Mouse (Mus musculus) lung, postnatal 0 days (tissue): ENCODE measurements around the gene Fah. TPM values are rescaled to one million over a fixed set of nuclear protein-coding genes. Genes with fewer than 3 reads are reported as not detected.

Experiments
- ATAC-seq: fragments of 200-750 bp; cut with Nextera tagmentation; 2 replicates; pipeline ENCODE4 v1.8.0; 2017; ENCODE audit warnings: moderate library complexity
- DNase-seq: peaks from one replicate; pipeline ENCODE4 v3.0.0-alpha.2; 2016; ENCODE audit warnings: low spot score
- H3K27ac ChIP-seq: fragments of 300-500 bp; sonication (generic); 2 replicates; pipeline ENCODE4 v1.5.1; 2014; ENCODE audit warnings: antibody characterized with exemption, mild to moderate bottlenecking, low read length, mixed read lengths
- H3K27me3 ChIP-seq: fragments of 300-500 bp; sonication (generic); replicated peaks from 2 replicates; pipeline ENCODE4 v1.6.1; 2014; ENCODE audit warnings: low read length, mixed read lengths; ENCODE audit not compliant: insufficient read depth
- H3K36me3 ChIP-seq: fragments of 300-500 bp; sonication (generic); 2 replicates; pipeline ENCODE4 v1.6.1; 2014; ENCODE audit warnings: low read length, mixed read lengths; ENCODE audit not compliant: insufficient read depth
- H3K4me1 ChIP-seq: fragments of 300-500 bp; sonication (generic); 2 replicates; pipeline ENCODE4 v1.6.1; 2014; ENCODE audit warnings: antibody characterized with exemption, low read depth, low read length, mixed read lengths; ENCODE audit not compliant: insufficient read depth
- H3K4me2 ChIP-seq: fragments of 300-500 bp; sonication (generic); replicated peaks from 2 replicates; pipeline ENCODE4 v1.6.1; 2014; ENCODE audit warnings: low read depth, mild to moderate bottlenecking, low read length, moderate library complexity, mixed read lengths
- H3K4me3 ChIP-seq: fragments of 300-500 bp; sonication (generic); 2 replicates; pipeline ENCODE4 v1.5.1; 2014; ENCODE audit warnings: low read depth, low read length
- H3K9ac ChIP-seq: fragments of 300-500 bp; sonication (generic); replicated peaks from 2 replicates; pipeline ENCODE4 v1.6.1; 2014; ENCODE audit warnings: low read depth, mild to moderate bottlenecking
- H3K9me3 ChIP-seq: fragments of 300-500 bp; sonication (generic); 2 replicates; pipeline ENCODE4 v1.6.1; 2016; ENCODE audit warnings: low read length, mixed read lengths
- CTCF ChIP-seq: IDR thresholded peaks from 2 replicates; pipeline ENCODE4 v1.5.1; 2016; ENCODE audit warnings: antibody characterized with exemption, mild to moderate bottlenecking
- EP300 ChIP-seq: IDR thresholded peaks from 2 replicates; pipeline ENCODE4 v1.6.1; 2016; ENCODE audit warnings: antibody characterized with exemption, mild to moderate bottlenecking, control low read depth
- WGBS: fragments of 180-500 bp; shearing (Covaris S2); extraction: QIAGEN DNeasy Blood & Tissue Kit; methylation state at CpG from one replicate; pipeline ENCODE4 v1.1.7; 2014; 5-methylcytosine and 5-hydroxymethylcytosine counted together
- polyA plus RNA-seq: library from polyadenylated mRNA; unstranded; fragments of >200 nt; fragmentation: Nextera tagmentation; extraction: Ambion mirVana; gene quantifications from 2 replicates; pipeline ENCODE4 v1.2.1, GENCODE M21; 2015

Fah gene
- 11.7 and 13.7 TPM in 2 replicates for polyA plus RNA-seq

GRCm38 (mm10) chr7:84606293-84606749 is at the start of gene Fah:
Gene Fah, minus strand, starts transcription at chr7:84606722.
- 2% methylated on average over 10 of the region's 10 CpGs for WGBS
- no peaks in the 10 kb centered on the region for H3K9me3 ChIP-seq
- peak; percentile 88 for DNase-seq
- 0 out of 2 replicates have a peak within 1 kb of the TSS, but pooled peaks have one; percentile 23 for H3K27ac ChIP-seq
- H3K9ac ChIP-seq = 0 out of 2 replicates have a peak within 1 kb of the TSS, but pooled peaks have one; percentile 27
- H3K36me3 ChIP-seq = no peaks in the 10 kb centered on the region
- peak within 1 kb of the TSS; percentile 82 for H3K4me2 ChIP-seq
- ATAC-seq = peak; percentile 79
- no peaks in the 10 kb centered on the region for H3K27me3 ChIP-seq
- TF ChIP-seq CTCF = no peak
- TF ChIP-seq EP300 = no peak
- H3K4me1 ChIP-seq = peaks cover 2% of the 10 kb centered on the region
- peak within 1 kb of the TSS; percentile 50 for H3K4me3 ChIP-seq

GRCm38 (mm10) chr7:84652740-84653139 is 46.2 kb upstream of the Fah start:
- Histone ChIP-seq H3K4me2 (no peak overlapping the region), H3K4me3 (no peak overlapping the region), H3K36me3 (no peaks in the 10 kb centered on the region), H3K27ac (no peak overlapping the region), H3K9me3 (no peaks in the 10 kb centered on the region), H3K27me3 (no peaks in the 10 kb centered on the region), H3K4me1 (no peaks in the 10 kb centered on the region), H3K9ac (no peak overlapping the region)
- 69% methylated on average over 2 of the region's 2 CpGs for WGBS
- ATAC-seq (no peak), DNase-seq (peak; percentile 57)
- TF ChIP-seq EP300 (no peak), CTCF (no peak)

- no peak for TF ChIP-seq CTCF
- H3K36me3 ChIP-seq = no peaks in the 10 kb centered on the region
- no peak overlapping the region for H3K9ac ChIP-seq
- H3K9me3 ChIP-seq = no peaks in the 10 kb centered on the region
- H3K4me3 ChIP-seq = no peak overlapping the region
- no peak for ATAC-seq
- H3K27me3 ChIP-seq = no peaks in the 10 kb centered on the region
- DNase-seq = no peak
- no peak overlapping the region for H3K4me2 ChIP-seq
- H3K27ac ChIP-seq = no peak overlapping the region
- 41% methylated on average over 2 of the region's 2 CpGs for WGBS
- no peaks in the 10 kb centered on the region for H3K4me1 ChIP-seq
Observed at GRCm38 (mm10) chr7:84651987-84652321, 45.4 kb upstream of the Fah start.

- WGBS = 93% methylated on average over 4 of the region's 4 CpGs
- TF ChIP-seq CTCF (no peak), EP300 (no peak)
- Histone ChIP-seq H3K4me3 (no peak overlapping the region), H3K36me3 (no peaks in the 10 kb centered on the region), H3K9ac (no peak overlapping the region), H3K27me3 (no peaks in the 10 kb centered on the region), H3K9me3 (no peaks in the 10 kb centered on the region), H3K4me2 (no peak overlapping the region), H3K27ac (no peak overlapping the region), H3K4me1 (no peaks in the 10 kb centered on the region)
- DNase-seq (no peak), ATAC-seq (0 out of 2 replicates have a peak, but pooled peaks have one; percentile 26)
Observed at GRCm38 (mm10) chr7:84651303-84651986, 44.9 kb upstream of the Fah start.

- no peak for ATAC-seq
- Histone ChIP-seq H3K27me3 (no peaks in the 10 kb centered on the region), H3K36me3 (no peaks in the 10 kb centered on the region), H3K27ac (no peak overlapping the region), H3K4me3 (no peak overlapping the region), H3K9ac (no peak overlapping the region), H3K9me3 (no peaks in the 10 kb centered on the region), H3K4me1 (peaks cover 2% of the 10 kb centered on the region; the same call in 1 of the 2 replicates), H3K4me2 (no peak overlapping the region)
- DNase-seq = no peak
- WGBS = 93% methylated on average over 2 of the region's 2 CpGs
- no peak for TF ChIP-seq EP300
- TF ChIP-seq CTCF = no peak
Observed at GRCm38 (mm10) chr7:84649016-84649415, 42.5 kb upstream of the Fah start.

GRCm38 (mm10) chr7:84646256-84646655 is 39.7 kb upstream of the Fah start:
- Histone ChIP-seq H3K4me3 (no peak overlapping the region), H3K27me3 (no peaks in the 10 kb centered on the region), H3K36me3 (no peaks in the 10 kb centered on the region), H3K9me3 (no peaks in the 10 kb centered on the region), H3K4me2 (no peak overlapping the region), H3K4me1 (peaks cover 2% of the 10 kb centered on the region; the same call in 1 of the 2 replicates), H3K9ac (no peak overlapping the region), H3K27ac (no peak overlapping the region)
- ATAC-seq (peak; percentile 70), DNase-seq (peak; percentile 77)
- TF ChIP-seq CTCF = no peak
- no peak for TF ChIP-seq EP300
- WGBS = 40% methylated on average over 1 of the region's 1 CpGs
